Mouse (Mus musculus) CD8-positive naive resting alpha-beta T cell, adult 57 days (primary cell): ENCODE measurements around the gene Pogz. TPM values are rescaled to one million over a fixed set of nuclear protein-coding genes. Genes with fewer than 3 reads are reported as not detected.

Source experiments
- total RNA-seq: library from RNA; stranded (reverse); gene quantifications from one replicate; pipeline ENCODE4 v1.2.4, GENCODE M21; 2023

Gene Pogz
- 74.0 TPM for total RNA-seq

GRCm38 (mm10) chr3:94837183-94837890 is at the start of gene Pogz:
Pogz (plus strand) TSS chr3:94837567.

DNA sequence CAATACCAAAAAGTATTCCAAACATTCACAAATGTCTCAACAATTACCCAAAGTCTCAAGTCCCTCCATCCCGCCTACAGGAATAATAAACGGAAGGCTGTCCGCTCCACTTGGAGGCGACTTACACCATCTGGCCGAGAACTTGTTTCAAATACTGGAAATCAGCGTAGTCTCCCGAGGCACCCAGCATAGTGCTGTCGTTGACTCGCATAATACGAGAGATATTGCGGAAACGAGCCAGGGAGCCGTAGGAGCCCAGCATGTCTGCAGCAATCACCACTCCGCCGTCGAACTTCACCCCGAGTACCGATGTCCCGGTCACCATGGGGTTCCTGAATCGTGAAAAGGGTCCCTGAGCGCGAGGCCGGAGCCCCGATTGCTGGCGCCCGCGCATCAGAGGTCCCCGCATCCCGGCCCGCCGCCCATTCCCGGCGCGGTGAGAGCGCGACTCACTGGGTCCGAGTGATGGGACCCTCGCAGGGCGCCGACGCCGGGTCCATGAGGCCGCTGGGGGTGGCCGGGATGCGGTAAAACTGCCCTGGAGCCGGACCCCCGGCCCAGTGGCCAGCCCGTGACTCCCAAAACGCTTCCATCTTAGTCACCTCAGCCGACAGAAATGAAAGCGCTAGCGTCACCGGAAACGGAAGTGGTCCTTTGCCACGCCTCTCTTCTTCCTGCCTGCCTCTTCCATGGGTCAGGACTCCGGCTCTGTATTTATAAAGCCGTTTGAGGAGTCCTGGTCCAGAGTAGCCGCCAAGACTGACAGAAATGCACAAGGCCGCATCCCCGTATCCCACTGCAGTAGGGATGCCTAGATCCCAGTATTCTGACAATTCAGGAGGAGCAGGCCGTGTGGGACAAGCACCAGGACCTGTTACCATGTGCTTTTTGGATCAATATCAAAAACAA is 49.2 kb downstream of the Pogz start, which contains the start of gene Psmb4:
Psmb4 (minus strand) TSS at position 646 of the 909 bp plus-strand sequence.

Other genes with a start within 250 kb of the Pogz start
- not detected for gene Gm10972, start 194.5 kb upstream of the Pogz start, total RNA-seq
- 2.1 TPM for gene Tuft1, start 178.7 kb upstream of the Pogz start, total RNA-seq
- gene Selenbp2, start 144.0 kb upstream of the Pogz start, total RNA-seq, result not detected
- 1.4 TPM for gene Cgn, start 51.1 kb upstream of the Pogz start, total RNA-seq
- gene Psmb4, start 49.4 kb downstream of the Pogz start, total RNA-seq, result 195 TPM
- gene Selenbp1, start 95.5 kb downstream of the Pogz start, total RNA-seq, result 1.2 TPM
- 28.3 TPM for gene Rfx5, start 116.5 kb downstream of the Pogz start, total RNA-seq
- gene Pi4kb, start 137.2 kb downstream of the Pogz start, total RNA-seq, result 39.0 TPM
- 51.4 TPM for gene Zfp687, start 177.9 kb downstream of the Pogz start, total RNA-seq
- 127 TPM for gene Psmd4, start 205.0 kb downstream of the Pogz start, total RNA-seq